Mouse (Mus musculus) kidney, adult 2 months (tissue): ENCODE measurements at regions not wholly inside any gene's neighbourhood (a gene's known extent, or its start where the extent isn't known, plus 50 kb on each side); places are given as distances from the start of the nearest gene placed in this dataset.

ENCODE experiments used
- DNase-seq: peaks from one replicate; pipeline ENCODE4 v3.0.0; 2021
- H3K27ac ChIP-seq: fragments of 200-500 bp; 2 replicates; pipeline ENCODE4 v1.5.1; 2012; ENCODE audit warnings: low read depth, low read length, control low read depth, inconsistent platforms; ENCODE audit not compliant: insufficient read depth
- H3K27me3 ChIP-seq: fragments of 200-500 bp; replicated peaks from 2 replicates; pipeline ENCODE4 v1.6.1; 2012; ENCODE audit warnings: mild to moderate bottlenecking, moderate library complexity, low read length, inconsistent platforms; ENCODE audit not compliant: control insufficient read depth, insufficient read depth
- H3K36me3 ChIP-seq: fragments of 200-500 bp; 2 replicates; pipeline ENCODE4 v1.6.1; 2012; ENCODE audit warnings: mild to moderate bottlenecking, moderate library complexity, low read length, inconsistent platforms; ENCODE audit not compliant: control insufficient read depth, insufficient read depth
- H3K4me1 ChIP-seq: fragments of 200-500 bp; 2 replicates; pipeline ENCODE4 v1.6.1; 2011; ENCODE audit warnings: low read length; ENCODE audit not compliant: control insufficient read depth, insufficient read depth
- H3K4me3 ChIP-seq: fragments of 200-500 bp; 2 replicates; pipeline ENCODE4 v1.5.1; 2011; ENCODE audit warnings: mild to moderate bottlenecking, low read depth, low read length, control low read depth; ENCODE audit not compliant: insufficient read depth
- CTCF ChIP-seq: fragments of 200-500 bp; conservative IDR thresholded peaks from 2 replicates; pipeline ENCODE4 v1.5.1; 2011; ENCODE audit warnings: low read depth, mild to moderate bottlenecking, control low read depth, low read length, moderate library complexity, mixed read lengths; ENCODE audit not compliant: insufficient read depth, insufficient read length
- POLR2A ChIP-seq: fragments of 200-500 bp; IDR thresholded peaks from one replicate; pipeline ENCODE4 v1.6.1; 2011; ENCODE audit warnings: low read depth, low read length, control low read depth
- WGBS: fragments of 180-500 bp; shearing (Covaris S2); methylation state at CpG from one replicate; pipeline ENCODE4 v1.1.7; 2018; 5-methylcytosine and 5-hydroxymethylcytosine counted together

GRCm38 (mm10) chr3:61849317-61849716, 483.6 kb upstream of the B430305J03Rik start:
- Histone ChIP-seq H3K4me3 (no peak overlapping the region), H3K36me3 (no peaks in the 10 kb centered on the region), H3K27me3 (no peaks in the 10 kb centered on the region), H3K27ac (no peak overlapping the region), H3K4me1 (no peaks in the 10 kb centered on the region)
- DNase-seq = no peak
- 85% methylated on average over 2 of the region's 2 CpGs for WGBS
- TF ChIP-seq POLR2A (no peak), CTCF (no peak)

- no peaks in the 10 kb centered on the region for H3K4me1 ChIP-seq
- H3K4me3 ChIP-seq = no peak overlapping the region
- 80% methylated on average over 3 of the region's 3 CpGs for WGBS
- no peaks in the 10 kb centered on the region for H3K27me3 ChIP-seq
- H3K27ac ChIP-seq = no peak overlapping the region
- no peaks in the 10 kb centered on the region for H3K36me3 ChIP-seq
- no peak for DNase-seq
- TF ChIP-seq POLR2A = no peak
- no peak for TF ChIP-seq CTCF
Measured at GRCm38 (mm10) chr3:61846703-61847102, 481.0 kb upstream of the B430305J03Rik start.

GRCm38 (mm10) chr3:61839355-61840009, 473.7 kb upstream of the B430305J03Rik start:
- Histone ChIP-seq H3K4me3 (no peak overlapping the region), H3K27me3 (no peaks in the 10 kb centered on the region), H3K27ac (no peak overlapping the region), H3K4me1 (no peaks in the 10 kb centered on the region), H3K36me3 (no peaks in the 10 kb centered on the region)
- peak; percentile 36 for TF ChIP-seq CTCF
- no peak for TF ChIP-seq POLR2A
- 50% methylated on average over 3 of the region's 3 CpGs for WGBS
- DNase-seq = peak; percentile 17

GRCm38 (mm10) chr3:61816807-61817206, 451.1 kb upstream of the B430305J03Rik start:
- H3K4me3 ChIP-seq = no peak overlapping the region
- H3K27ac ChIP-seq = no peak overlapping the region
- no peaks in the 10 kb centered on the region for H3K27me3 ChIP-seq
- no peaks in the 10 kb centered on the region for H3K36me3 ChIP-seq
- TF ChIP-seq CTCF = no peak
- no peak for TF ChIP-seq POLR2A
- no peak for DNase-seq
- H3K4me1 ChIP-seq = no peaks in the 10 kb centered on the region

- Histone ChIP-seq H3K4me1 (no peaks in the 10 kb centered on the region), H3K27ac (no peak overlapping the region), H3K27me3 (no peaks in the 10 kb centered on the region), H3K36me3 (no peaks in the 10 kb centered on the region), H3K4me3 (no peak overlapping the region)
- WGBS = 77% methylated on average over 2 of the region's 2 CpGs
- DNase-seq = no peak
- TF ChIP-seq POLR2A (no peak), CTCF (no peak)
Measured at GRCm38 (mm10) chr3:61796021-61796420, 430.3 kb upstream of the B430305J03Rik start.

GRCm38 (mm10) chr3:61790674-61791073, 424.9 kb upstream of the B430305J03Rik start:
- H3K27me3 ChIP-seq = no peaks in the 10 kb centered on the region
- H3K4me3 ChIP-seq = no peak overlapping the region
- H3K4me1 ChIP-seq = no peaks in the 10 kb centered on the region
- 48% methylated on average over 4 of the region's 4 CpGs for WGBS
- no peak overlapping the region for H3K27ac ChIP-seq
- DNase-seq = no peak
- TF ChIP-seq POLR2A (no peak), CTCF (no peak)
- H3K36me3 ChIP-seq = no peaks in the 10 kb centered on the region
